Mouse (Mus musculus) limb, embryonic 15.5 days (tissue): ENCODE results near the gene Atr. TPM values are rescaled to one million over a fixed set of nuclear protein-coding genes. Genes with fewer than 3 reads are reported as not detected.
A peak's percentile ranks its signal among the peaks of the same experiment; 100 is the strongest.
"Not testable (repeated sequence)": the region's sequence is repeated elsewhere in the genome, so short reads cannot be mapped to it uniquely, and the experiment has no call there.

Experiments used
- ATAC-seq: fragments of 200-750 bp; cut with Nextera tagmentation; 2 replicates; pipeline ENCODE4 v1.8.0; 2017; ENCODE audit warnings: low read depth, moderate TSS enrichment; ENCODE audit not compliant: insufficient number of reproducible peaks, low FRiP score, low TSS enrichment
- H3K27ac ChIP-seq: fragments of 300-500 bp; sonication (generic); 2 replicates; pipeline ENCODE4 v1.5.1; 2015; ENCODE audit warnings: moderate library complexity, mild to moderate bottlenecking, inconsistent platforms
- H3K27me3 ChIP-seq: fragments of 300-500 bp; sonication (generic); 2 replicates; pipeline ENCODE4 v1.6.1; 2015; ENCODE audit warnings: inconsistent platforms
- H3K36me3 ChIP-seq: fragments of 300-500 bp; sonication (generic); 2 replicates; pipeline ENCODE4 v1.6.1; 2015; ENCODE audit warnings: inconsistent platforms
- H3K4me1 ChIP-seq: fragments of 300-500 bp; sonication (generic); 2 replicates; pipeline ENCODE4 v1.6.1; 2015; ENCODE audit warnings: inconsistent platforms
- H3K4me2 ChIP-seq: fragments of 300-500 bp; sonication (generic); 2 replicates; pipeline ENCODE4 v1.6.1; 2015; ENCODE audit warnings: mild to moderate bottlenecking, inconsistent platforms
- H3K4me3 ChIP-seq: fragments of 300-500 bp; sonication (generic); 2 replicates; pipeline ENCODE4 v1.5.1; 2015; ENCODE audit warnings: mild to moderate bottlenecking, inconsistent platforms
- H3K9ac ChIP-seq: fragments of 300-500 bp; sonication (generic); 2 replicates; pipeline ENCODE4 v1.6.1; 2015; ENCODE audit warnings: inconsistent platforms
- H3K9me3 ChIP-seq: fragments of 300-500 bp; sonication (generic); 2 replicates; pipeline ENCODE4 v1.6.1; 2016; ENCODE audit warnings: inconsistent platforms
- WGBS: fragments of 180-500 bp; shearing (Covaris S2); methylation state at CpG from one replicate; pipeline ENCODE4 v1.1.7; 2015; 5-methylcytosine and 5-hydroxymethylcytosine counted together
- polyA plus RNA-seq: library from polyadenylated mRNA; unstranded; fragments of >200 nt; fragmentation: Nextera tagmentation; extraction: Ambion mirVana; gene quantifications from 2 replicates; pipeline ENCODE4 v1.2.1, GENCODE M21; 2015

Gene Atr
- polyA plus RNA-seq, 1 experiment from 2014 or later: 11.8 TPM

DNA sequence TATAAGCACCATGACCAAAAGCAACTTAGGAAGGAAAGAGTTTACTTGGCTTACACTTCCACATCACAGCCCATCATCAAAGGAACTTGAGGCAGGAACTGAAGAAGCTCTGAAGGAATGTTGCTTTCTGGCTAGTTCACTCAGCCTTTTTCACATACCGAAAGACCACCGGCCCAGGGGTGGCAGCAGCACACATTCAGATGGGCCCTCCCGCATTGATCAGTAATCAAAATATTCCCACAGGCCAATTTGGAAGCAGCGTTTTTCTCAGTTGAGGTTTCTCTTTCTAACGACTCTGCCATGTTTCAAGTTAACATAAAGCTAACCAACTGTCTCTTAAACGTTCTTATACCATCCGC is 96.8 kb downstream of the Atr start:
- peak overlapping the region; percentile 99 for H3K4me3 ChIP-seq
- no peaks in the 10 kb centered on the region for H3K27me3 ChIP-seq
- no peaks in the 10 kb centered on the region for H3K9me3 ChIP-seq
- peak overlapping the region; percentile 94 for H3K27ac ChIP-seq
- H3K36me3 ChIP-seq: no peaks in the 10 kb centered on the region
- peak overlapping the region; percentile 99 for H3K9ac ChIP-seq
- under 1% methylated on average over 7 of the region's 7 CpGs for WGBS
- no peaks in the 10 kb centered on the region; the same call in 1 of the 2 replicates for H3K4me1 ChIP-seq
- peak overlapping the region; percentile 60 for H3K4me2 ChIP-seq
- ATAC-seq: peak; percentile 49; the same call in 1 of the 2 replicates

- Histone ChIP-seq H3K9ac (peak within 1 kb of the TSS; percentile 99), H3K4me2 (peak within 1 kb of the TSS; percentile 60), H3K27me3 (no peaks in the 10 kb centered on the region), H3K27ac (peak within 1 kb of the TSS; percentile 94), H3K36me3 (no peaks in the 10 kb centered on the region), H3K4me3 (peak within 1 kb of the TSS; percentile 99), H3K9me3 (no peaks in the 10 kb centered on the region), H3K4me1 (no peaks in the 10 kb centered on the region; the same call in 1 of the 2 replicates)
- WGBS: under 1% methylated on average over 57 of the region's 57 CpGs
- peak; percentile 96 for ATAC-seq
Observed at GRCm38 (mm10) chr9:95954585-95955461, 97.4 kb downstream of the Atr start, which contains the start of gene Xrn1. Gene Xrn1 (plus strand): TSS chr9:95954760.

GRCm38 (mm10) chr9:95957611-95958010 is 100.2 kb downstream of the Atr start:
- H3K9me3 ChIP-seq: no peaks in the 10 kb centered on the region
- no peaks in the 10 kb centered on the region for H3K36me3 ChIP-seq
- H3K9ac ChIP-seq: no peak overlapping the region
- H3K27me3 ChIP-seq: no peaks in the 10 kb centered on the region
- H3K4me3 ChIP-seq: no peak overlapping the region
- no peaks in the 10 kb centered on the region; the same call in 1 of the 2 replicates for H3K4me1 ChIP-seq
- H3K27ac ChIP-seq: no peak overlapping the region
- 80% methylated on average over 2 of the region's 2 CpGs for WGBS
- no peak overlapping the region for H3K4me2 ChIP-seq
- no peak for ATAC-seq

DNA sequence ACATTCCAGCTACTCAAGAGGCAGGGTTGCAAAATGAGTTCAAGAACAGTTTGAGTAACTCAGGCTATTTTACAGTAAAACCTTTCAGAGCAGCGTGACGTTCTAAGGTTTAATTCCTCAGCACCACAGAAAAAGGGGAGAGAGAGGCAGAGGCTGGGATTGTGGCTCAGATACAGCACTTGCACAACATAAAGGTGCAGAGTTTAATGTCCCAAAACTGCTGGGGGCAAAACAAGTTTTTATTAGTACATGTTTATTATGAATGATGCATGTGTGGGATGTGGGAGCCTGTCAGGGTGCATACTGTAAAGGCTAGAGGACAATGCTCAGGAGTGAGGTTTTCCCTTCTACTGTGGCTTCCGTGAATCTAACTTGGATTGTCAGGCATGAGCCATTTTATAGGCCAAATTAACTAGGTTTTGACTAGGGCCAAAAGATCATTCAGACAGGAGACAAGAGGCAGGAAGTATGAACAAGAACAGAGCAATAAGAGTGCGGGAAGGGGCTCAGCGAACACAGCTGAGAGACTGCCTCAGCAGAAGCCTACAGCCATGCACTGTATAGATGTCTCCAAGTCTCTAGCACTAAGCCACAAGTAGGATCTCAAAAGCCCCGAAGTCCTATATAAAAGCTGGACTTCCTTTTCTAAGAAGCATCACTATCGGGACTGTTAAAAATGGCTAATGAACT is 100.8 kb downstream of the Atr start:
- Histone ChIP-seq H3K4me3 (no peak overlapping the region), H3K27me3 (no peaks in the 10 kb centered on the region), H3K9me3 (no peaks in the 10 kb centered on the region), H3K9ac (no peak overlapping the region), H3K4me1 (no peaks in the 10 kb centered on the region; the same call in 1 of the 2 replicates), H3K4me2 (no peak overlapping the region), H3K27ac (no peak overlapping the region), H3K36me3 (no peaks in the 10 kb centered on the region)
- ATAC-seq: no peak
- 88% methylated on average over 7 of the region's 7 CpGs for WGBS

DNA sequence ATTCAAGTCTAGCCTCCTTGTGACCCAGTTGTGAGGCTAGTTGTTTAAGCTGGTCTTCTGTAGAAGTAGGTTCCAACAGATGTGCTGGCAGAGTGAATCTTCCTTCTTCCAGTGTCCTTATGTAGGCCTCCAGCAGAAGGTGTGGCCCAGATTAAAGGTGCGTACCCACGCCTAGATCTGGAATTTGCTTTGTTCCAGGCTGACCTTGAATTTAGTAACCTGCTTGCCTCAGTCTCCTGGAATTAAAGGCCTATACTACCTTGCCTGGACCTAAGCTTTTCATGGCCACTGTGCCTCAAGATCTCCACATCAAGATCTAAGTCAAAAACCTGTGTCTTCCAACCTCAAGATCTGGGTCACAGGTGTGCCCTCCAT is 101.3 kb downstream of the Atr start:
- not testable (repeated sequence) for H3K9me3 ChIP-seq, H3K27ac ChIP-seq, H3K9ac ChIP-seq, H3K4me2 ChIP-seq, H3K4me3 ChIP-seq, H3K36me3 ChIP-seq, H3K4me1 ChIP-seq, ATAC-seq, H3K27me3 ChIP-seq
- 93% methylated on average over 2 of the region's 2 CpGs for WGBS

- H3K9ac ChIP-seq: no peak overlapping the region
- peaks cover 2% of the 10 kb centered on the region; the same call in 1 of the 2 replicates for H3K36me3 ChIP-seq
- ATAC-seq: no peak
- no peaks in the 10 kb centered on the region for H3K27me3 ChIP-seq
- H3K4me3 ChIP-seq: no peak overlapping the region
- no peaks in the 10 kb centered on the region for H3K9me3 ChIP-seq
- no peaks in the 10 kb centered on the region; the same call in 1 of the 2 replicates for H3K4me1 ChIP-seq
- no peak overlapping the region for H3K4me2 ChIP-seq
- H3K27ac ChIP-seq: no peak overlapping the region
- 80% methylated on average over 6 of the region's 6 CpGs for WGBS
Observed at GRCm38 (mm10) chr9:95959246-95959645, 101.8 kb downstream of the Atr start.

DNA sequence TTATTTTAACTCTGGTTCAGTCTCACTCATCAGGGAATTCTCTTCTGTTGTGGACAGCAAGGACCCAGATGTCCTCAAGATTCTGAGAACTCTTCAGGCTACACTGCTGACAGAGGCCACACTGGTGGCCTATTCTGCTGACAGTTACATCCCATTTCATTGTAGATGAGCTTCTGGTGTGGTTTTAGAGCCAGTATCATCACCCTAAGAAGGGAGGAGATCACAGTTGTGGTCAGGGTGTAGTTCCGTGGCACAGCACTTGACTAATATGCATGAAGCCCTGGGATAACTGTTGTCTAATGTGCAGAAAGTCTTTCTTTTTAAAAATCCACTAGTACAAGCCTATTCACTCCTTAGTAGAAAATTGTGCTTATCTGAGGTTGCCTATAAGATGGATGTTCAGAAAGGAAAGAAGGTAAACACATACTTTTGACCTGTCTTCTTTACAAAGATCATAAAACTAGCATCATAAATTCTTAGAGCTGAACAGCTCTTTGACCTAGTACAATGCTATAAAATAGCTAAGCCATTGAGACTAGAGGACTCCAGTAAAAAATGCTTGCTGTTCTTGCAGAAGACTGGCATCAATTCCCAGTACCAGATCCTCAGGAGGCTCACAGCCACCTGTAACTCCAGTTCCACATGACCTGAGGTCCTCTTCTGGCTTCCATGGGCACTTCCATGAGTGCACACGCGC is 102.5 kb downstream of the Atr start:
- Histone ChIP-seq H3K27ac (no peak overlapping the region), H3K4me3 (no peak overlapping the region), H3K9ac (no peak overlapping the region), H3K4me2 (no peak overlapping the region), H3K4me1 (no peaks in the 10 kb centered on the region; the same call in 1 of the 2 replicates), H3K9me3 (no peaks in the 10 kb centered on the region), H3K27me3 (no peaks in the 10 kb centered on the region), H3K36me3 (peaks cover 8% of the 10 kb centered on the region)
- ATAC-seq: no peak
- WGBS: 94% methylated on average over 3 of the region's 3 CpGs

- no peak overlapping the region for H3K9ac ChIP-seq
- H3K4me1 ChIP-seq: no peaks in the 10 kb centered on the region; the same call in 1 of the 2 replicates
Observed at GRCm38 (mm10) chr9:95961058-95961457, 103.7 kb downstream of the Atr start.

DNA sequence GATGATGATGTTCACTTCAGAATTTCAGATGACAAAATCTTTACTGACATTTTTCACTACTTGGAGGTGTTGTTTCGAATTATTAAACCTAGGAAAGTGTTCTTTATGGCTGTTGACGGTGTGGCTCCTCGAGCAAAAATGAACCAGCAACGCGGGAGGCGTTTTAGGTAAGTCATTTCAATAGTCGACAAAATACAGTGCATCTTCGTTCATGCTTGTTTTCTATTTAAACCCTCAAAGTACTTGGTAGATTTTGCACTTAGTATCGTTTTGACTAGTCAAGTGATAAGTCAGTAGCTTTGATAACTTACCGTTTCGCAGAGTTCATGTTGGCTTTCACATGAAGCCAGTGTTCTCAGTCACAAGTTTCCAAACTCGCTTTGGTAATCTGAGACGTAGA is 106.6 kb downstream of the Atr start:
- peaks cover 23% of the 10 kb centered on the region for H3K36me3 ChIP-seq
- no peaks in the 10 kb centered on the region for H3K27me3 ChIP-seq
- no peak overlapping the region for H3K27ac ChIP-seq
- WGBS: 94% methylated on average over 13 of the region's 13 CpGs
- H3K4me3 ChIP-seq: no peak overlapping the region
- no peak overlapping the region for H3K9ac ChIP-seq
- ATAC-seq: no peak
- no peaks in the 10 kb centered on the region for H3K4me1 ChIP-seq
- no peaks in the 10 kb centered on the region for H3K9me3 ChIP-seq
- no peak overlapping the region for H3K4me2 ChIP-seq

More at GRCm38 (mm10) chr9:95961058-95961457, 103.7 kb downstream of the Atr start:
- ATAC-seq: no peak
- H3K27ac ChIP-seq: no peak overlapping the region
- no peak overlapping the region for H3K4me2 ChIP-seq
- H3K4me3 ChIP-seq: no peak overlapping the region
- no peaks in the 10 kb centered on the region for H3K9me3 ChIP-seq
- H3K27me3 ChIP-seq: no peaks in the 10 kb centered on the region
- peaks cover 14% of the 10 kb centered on the region for H3K36me3 ChIP-seq

DNA sequence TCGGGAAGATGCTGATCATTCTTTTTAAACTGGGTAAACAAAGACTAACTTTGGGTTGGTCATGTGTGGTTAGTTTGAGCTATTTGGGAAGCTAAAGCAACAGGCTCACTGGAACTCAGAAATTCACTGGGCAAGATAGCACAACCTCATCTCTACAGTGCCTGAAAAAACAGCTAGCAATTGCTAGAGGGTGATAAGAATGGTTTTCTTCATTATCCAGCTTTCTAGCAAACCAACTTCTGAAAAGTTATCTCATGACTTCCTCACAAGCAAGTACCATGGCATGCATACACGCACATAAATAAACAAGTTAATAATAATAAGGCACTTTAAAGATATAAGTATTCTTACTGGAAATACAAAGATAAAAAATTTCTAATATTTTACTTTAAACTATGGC is 120.9 kb downstream of the Atr start:
- WGBS: 91% methylated on average over 2 of the region's 2 CpGs
- no peaks in the 10 kb centered on the region for H3K9me3 ChIP-seq
- H3K36me3 ChIP-seq: peaks cover 48% of the 10 kb centered on the region

GRCm38 (mm10) chr9:95979896-95980295 is 122.5 kb downstream of the Atr start:
- 90% methylated on average over 6 of the region's 6 CpGs for WGBS
- H3K4me1 ChIP-seq: no peaks in the 10 kb centered on the region

More for the DNA sequence above, 120.9 kb downstream of the Atr start:
- H3K27me3 ChIP-seq: no peaks in the 10 kb centered on the region
- H3K27ac ChIP-seq: no peak overlapping the region
- no peak overlapping the region for H3K9ac ChIP-seq
- no peaks in the 10 kb centered on the region for H3K4me1 ChIP-seq
- H3K4me3 ChIP-seq: no peak overlapping the region
- ATAC-seq: no peak
- no peak overlapping the region for H3K4me2 ChIP-seq

More at GRCm38 (mm10) chr9:95979896-95980295, 122.5 kb downstream of the Atr start:
- H3K4me2 ChIP-seq: no peak overlapping the region
- no peak for ATAC-seq
- peaks cover 47% of the 10 kb centered on the region for H3K36me3 ChIP-seq
- H3K4me3 ChIP-seq: no peak overlapping the region
- no peak overlapping the region for H3K9ac ChIP-seq
- H3K27me3 ChIP-seq: no peaks in the 10 kb centered on the region
- no peaks in the 10 kb centered on the region for H3K9me3 ChIP-seq
- H3K27ac ChIP-seq: no peak overlapping the region
